Mouse (Mus musculus) layer of hippocampus, postnatal 14 days (tissue): ENCODE data around the gene Trpc7. TPM values are rescaled to one million over a fixed set of nuclear protein-coding genes. Genes with fewer than 3 reads are reported as not detected.
A peak's percentile ranks its signal among the peaks of the same experiment; 100 is the strongest.

Experiments used
- DNase-seq, 2 experiments: peaks; one replicate each; pipeline ENCODE4 v3.0.0; 2021 to 2022; ENCODE audit warnings: low spot score in 2 of 2, mixed read lengths in 1 of 2
- total RNA-seq, 2 experiments: library from RNA; stranded (reverse); gene quantifications; 2 replicates each; pipeline ENCODE4 v1.2.3; 2021

Gene Trpc7
- total RNA-seq, 2 experiments from 2014 or later: 2.3 to 2.9 TPM

- DNase-seq: no peak
These were observed 101.4 kb downstream of the Trpc7 start for GRCm38 (mm10) chr13:56794441-56794840.

- no peak for DNase-seq
These were observed 102.9 kb downstream of the Trpc7 start for GRCm38 (mm10) chr13:56792844-56793243.

GRCm38 (mm10) chr13:56790683-56791082 is 105.1 kb downstream of the Trpc7 start:
- no peak for DNase-seq

- DNase-seq: peak in 1 of 2 experiments; percentile 47
These were observed 113.2 kb downstream of the Trpc7 start for GRCm38 (mm10) chr13:56782621-56783020.

GRCm38 (mm10) chr13:56781697-56782096 is 114.1 kb downstream of the Trpc7 start:
- DNase-seq: no peak

- DNase-seq: no peak
These were observed 114.9 kb downstream of the Trpc7 start for GRCm38 (mm10) chr13:56780746-56781469.

- peak in 1 of 2 experiments; percentile 43 for DNase-seq
These were observed 121.5 kb downstream of the Trpc7 start for GRCm38 (mm10) chr13:56774304-56774703.

- no peak for DNase-seq
These were observed 122.4 kb downstream of the Trpc7 start for GRCm38 (mm10) chr13:56773262-56773870.

- DNase-seq: no peak
These were observed 123.2 kb downstream of the Trpc7 start for GRCm38 (mm10) chr13:56772592-56772991.

GRCm38 (mm10) chr13:56770786-56771185 is 125.0 kb downstream of the Trpc7 start:
- no peak for DNase-seq

GRCm38 (mm10) chr13:56770136-56770578 is 125.6 kb downstream of the Trpc7 start:
- peak in 1 of 2 experiments; percentile 61 for DNase-seq

GRCm38 (mm10) chr13:56769431-56769830 is 126.4 kb downstream of the Trpc7 start:
- DNase-seq: no peak

GRCm38 (mm10) chr13:56766211-56766610 is 129.6 kb downstream of the Trpc7 start:
- DNase-seq: no peak

- DNase-seq: no peak
These were observed 130.3 kb downstream of the Trpc7 start for GRCm38 (mm10) chr13:56765284-56766032.

GRCm38 (mm10) chr13:56762446-56763229 is 133.2 kb downstream of the Trpc7 start:
- peak in 1 of 2 experiments; percentile 54 for DNase-seq

GRCm38 (mm10) chr13:56758492-56758891 is 137.3 kb downstream of the Trpc7 start:
- peak; percentile 63 to 74 for DNase-seq

- DNase-seq: no peak
These were observed 138.6 kb downstream of the Trpc7 start for GRCm38 (mm10) chr13:56757201-56757600.

GRCm38 (mm10) chr13:56755871-56756270 is 139.9 kb downstream of the Trpc7 start:
- no peak for DNase-seq

GRCm38 (mm10) chr13:56753192-56753951 is 142.4 kb downstream of the Trpc7 start, which contains the start of gene Gm45623:
Gm45623 (minus strand) TSS chr13:56753827.
- DNase-seq: no peak
